Mouse (Mus musculus): ENCODE data around the gene Nudt16l1. TPM values are rescaled to one million over a fixed set of nuclear protein-coding genes. Genes with fewer than 3 reads are reported as not detected.

Nudt16l1 gene
- polyA plus RNA-seq, 1 experiment from 2014 or later = 134 TPM

- 85% methylated on average over 4 of the region's 4 CpGs for WGBS
- ATAC-seq (ENCODE audit: low FRiP score) = no peak
Observed at GRCm38 (mm10) chr16:4920556-4920955, 18.0 kb upstream of the Nudt16l1 start.

GRCm38 (mm10) chr16:4922481-4922880, 16.1 kb upstream of the Nudt16l1 start:
- Histone ChIP-seq H3K9me3 (replicated peaks) (no peaks in the 10 kb centered on the region), H3K9ac (no peak overlapping the region), H3K4me1 (no peaks in the 10 kb centered on the region), H3K27ac (no peak overlapping the region), H3K36me3 (peaks cover 76% of the 10 kb centered on the region), H3K27me3 (no peaks in the 10 kb centered on the region), H3K4me2 (replicated peaks) (no peak overlapping the region), H3K4me3 (no peak overlapping the region)
- ATAC-seq (ENCODE audit: low FRiP score) = no peak
- 89% methylated on average over 6 of the region's 6 CpGs for WGBS

More at GRCm38 (mm10) chr16:4920556-4920955, 18.0 kb upstream of the Nudt16l1 start:
- Histone ChIP-seq H3K27me3 (no peaks in the 10 kb centered on the region), H3K9ac (no peak overlapping the region), H3K36me3 (peaks cover 70% of the 10 kb centered on the region), H3K4me3 (no peak overlapping the region), H3K4me2 (replicated peaks) (no peak overlapping the region), H3K27ac (no peak overlapping the region), H3K4me1 (no peaks in the 10 kb centered on the region), H3K9me3 (replicated peaks) (no peaks in the 10 kb centered on the region)

- H3K9me3 ChIP-seq (replicated peaks) = no peaks in the 10 kb centered on the region
- H3K27ac ChIP-seq = no peak overlapping the region
- no peak overlapping the region for H3K4me3 ChIP-seq
- no peaks in the 10 kb centered on the region for H3K27me3 ChIP-seq
- ATAC-seq (ENCODE audit: low FRiP score) = no peak
- H3K9ac ChIP-seq = no peak overlapping the region
- 91% methylated on average over 5 of the region's 5 CpGs for WGBS
- peaks cover 86% of the 10 kb centered on the region for H3K36me3 ChIP-seq
- no peaks in the 10 kb centered on the region for H3K4me1 ChIP-seq
- no peak overlapping the region for H3K4me2 ChIP-seq (replicated peaks)
Observed at GRCm38 (mm10) chr16:4923996-4924395, 14.6 kb upstream of the Nudt16l1 start.

GRCm38 (mm10) chr16:4927967-4928366, 10.6 kb upstream of the Nudt16l1 start:
- WGBS = 93% methylated on average over 7 of the region's 7 CpGs
- peaks cover 94% of the 10 kb centered on the region for H3K36me3 ChIP-seq
- no peak for ATAC-seq (ENCODE audit: low FRiP score)

GRCm38 (mm10) chr16:4928474-4928873, 10.1 kb upstream of the Nudt16l1 start:
- ATAC-seq (ENCODE audit: low FRiP score) = no peak
- Histone ChIP-seq H3K27ac (no peak overlapping the region), H3K4me3 (no peak overlapping the region), H3K36me3 (peaks cover 94% of the 10 kb centered on the region), H3K9ac (no peak overlapping the region), H3K27me3 (no peaks in the 10 kb centered on the region), H3K4me2 (replicated peaks) (no peak overlapping the region), H3K9me3 (replicated peaks) (no peaks in the 10 kb centered on the region), H3K4me1 (no peaks in the 10 kb centered on the region)
- WGBS = 88% methylated on average over 2 of the region's 2 CpGs

More at GRCm38 (mm10) chr16:4927967-4928366, 10.6 kb upstream of the Nudt16l1 start:
- Histone ChIP-seq H3K4me1 (no peaks in the 10 kb centered on the region), H3K9me3 (replicated peaks) (no peaks in the 10 kb centered on the region), H3K4me3 (no peak overlapping the region), H3K4me2 (replicated peaks) (no peak overlapping the region), H3K9ac (no peak overlapping the region), H3K27me3 (no peaks in the 10 kb centered on the region), H3K27ac (no peak overlapping the region)

- Histone ChIP-seq H3K36me3 (peaks cover 89% of the 10 kb centered on the region), H3K27ac (no peak overlapping the region), H3K9ac (no peak overlapping the region), H3K9me3 (replicated peaks) (no peaks in the 10 kb centered on the region), H3K4me1 (no peaks in the 10 kb centered on the region), H3K4me3 (no peak overlapping the region), H3K27me3 (no peaks in the 10 kb centered on the region), H3K4me2 (replicated peaks) (no peak overlapping the region)
- WGBS = 81% methylated on average over 3 of the region's 3 CpGs
- no peak for ATAC-seq (ENCODE audit: low FRiP score)
Observed at GRCm38 (mm10) chr16:4932429-4932828, 6.1 kb upstream of the Nudt16l1 start.

- WGBS = 98% methylated on average over 31 of the region's 31 CpGs
- Histone ChIP-seq H3K9me3 (replicated peaks) (no peaks in the 10 kb centered on the region), H3K27ac (no peak overlapping the region), H3K4me1 (peaks cover 11% of the 10 kb centered on the region), H3K36me3 (peaks cover 72% of the 10 kb centered on the region), H3K4me3 (no peak overlapping the region), H3K9ac (no peak overlapping the region), H3K27me3 (no peaks in the 10 kb centered on the region), H3K4me2 (replicated peaks) (no peak overlapping the region)
- no peak for ATAC-seq (ENCODE audit: low FRiP score)
Observed at GRCm38 (mm10) chr16:4935430-4935829, 3.1 kb upstream of the Nudt16l1 start.

GRCm38 (mm10) chr16:4935931-4936703, 2.4 kb upstream of the Nudt16l1 start:
- 92% methylated on average over 10 of the region's 10 CpGs for WGBS
- Histone ChIP-seq H3K36me3 (peaks cover 72% of the 10 kb centered on the region), H3K9me3 (replicated peaks) (no peaks in the 10 kb centered on the region), H3K4me3 (no peak overlapping the region), H3K27me3 (no peaks in the 10 kb centered on the region), H3K4me2 (replicated peaks) (no peak overlapping the region), H3K4me1 (peaks cover 13% of the 10 kb centered on the region), H3K9ac (no peak overlapping the region), H3K27ac (no peak overlapping the region)
- no peak for ATAC-seq (ENCODE audit: low FRiP score)

GRCm38 (mm10) chr16:4937351-4938190, 990 bp upstream of the Nudt16l1 start:
- H3K36me3 ChIP-seq = peaks cover 72% of the 10 kb centered on the region
- peaks cover 13% of the 10 kb centered on the region for H3K4me1 ChIP-seq
- no peak overlapping the region for H3K4me2 ChIP-seq (replicated peaks)
- no peak overlapping the region for H3K9ac ChIP-seq
- H3K9me3 ChIP-seq (replicated peaks) = no peaks in the 10 kb centered on the region
- no peak overlapping the region for H3K27ac ChIP-seq
- H3K27me3 ChIP-seq = no peaks in the 10 kb centered on the region
- no peak for ATAC-seq (ENCODE audit: low FRiP score)
- WGBS = 88% methylated on average over 8 of the region's 8 CpGs
- H3K4me3 ChIP-seq = no peak overlapping the region

GRCm38 (mm10) chr16:4938989-4939388, 428 bp downstream of the Nudt16l1 start:
- peak; percentile 96 for ATAC-seq (ENCODE audit: low FRiP score)
- peaks cover 73% of the 10 kb centered on the region for H3K36me3 ChIP-seq

GRCm38 (mm10) chr16:4939412-4939811, 851 bp downstream of the Nudt16l1 start:
- Histone ChIP-seq H3K27ac (peak overlapping the region; percentile 85), H3K4me2 (replicated peaks) (peak overlapping the region; percentile 94), H3K4me1 (peaks cover 13% of the 10 kb centered on the region), H3K36me3 (peaks cover 73% of the 10 kb centered on the region), H3K4me3 (peak overlapping the region; percentile 89), H3K27me3 (no peaks in the 10 kb centered on the region), H3K9me3 (replicated peaks) (no peaks in the 10 kb centered on the region), H3K9ac (peak overlapping the region; percentile 94)
- 5% methylated on average over 16 of the region's 16 CpGs for WGBS
- peak; percentile 70 for ATAC-seq (ENCODE audit: low FRiP score)

More at GRCm38 (mm10) chr16:4938989-4939388, 428 bp downstream of the Nudt16l1 start:
- peak overlapping the region; percentile 89 for H3K4me3 ChIP-seq
- H3K27me3 ChIP-seq = no peaks in the 10 kb centered on the region
- peak overlapping the region; percentile 85 for H3K27ac ChIP-seq
- 1% methylated on average over 28 of the region's 28 CpGs for WGBS
- no peaks in the 10 kb centered on the region for H3K9me3 ChIP-seq (replicated peaks)
- peak overlapping the region; percentile 94 for H3K4me2 ChIP-seq (replicated peaks)
- H3K4me1 ChIP-seq = peaks cover 13% of the 10 kb centered on the region
- peak overlapping the region; percentile 94 for H3K9ac ChIP-seq

GRCm38 (mm10) chr16:4940311-4940850, 1.8 kb downstream of the Nudt16l1 start:
- WGBS = 91% methylated on average over 10 of the region's 10 CpGs
- no peaks in the 10 kb centered on the region for H3K9me3 ChIP-seq (replicated peaks)
- H3K36me3 ChIP-seq = peaks cover 75% of the 10 kb centered on the region
- H3K4me3 ChIP-seq = peak overlapping the region; percentile 89
- peak overlapping the region; percentile 94 for H3K4me2 ChIP-seq (replicated peaks)
- peaks cover 13% of the 10 kb centered on the region for H3K4me1 ChIP-seq
- no peaks in the 10 kb centered on the region for H3K27me3 ChIP-seq
- peak overlapping the region; percentile 9 for H3K9ac ChIP-seq
- no peak for ATAC-seq (ENCODE audit: low FRiP score)
- no peak overlapping the region for H3K27ac ChIP-seq

Measured in hindbrain, embryonic 12.5 days (tissue).